Mouse (Mus musculus): ENCODE results near the gene Stard13.

Gene Stard13

GRCm38 (mm10) chr5:151233400-151234031 lies at the start of gene Stard13:
TSS of gene Stard13 (minus strand) at chr5:151233836.
- DNase-seq, result peak; percentile 66

- no peak for DNase-seq
Measured at GRCm38 (mm10) chr5:151279531-151279930, 45.9 kb upstream of the Stard13 start.

- no peak for DNase-seq
Measured at GRCm38 (mm10) chr5:151277927-151278326, 44.3 kb upstream of the Stard13 start.

GRCm38 (mm10) chr5:151275986-151276385 lies 42.4 kb upstream of the Stard13 start:
- DNase-seq, result no peak

GRCm38 (mm10) chr5:151274265-151274664 lies 40.6 kb upstream of the Stard13 start:
- no peak for DNase-seq

- DNase-seq, result no peak
Measured at GRCm38 (mm10) chr5:151270815-151271214, 37.2 kb upstream of the Stard13 start.

GRCm38 (mm10) chr5:151266896-151267634 lies 33.4 kb upstream of the Stard13 start:
- DNase-seq, result no peak

- no peak for DNase-seq
Measured at GRCm38 (mm10) chr5:151261558-151261957, 27.9 kb upstream of the Stard13 start.

GRCm38 (mm10) chr5:151252213-151252612 lies 18.6 kb upstream of the Stard13 start:
- peak; percentile 17 for DNase-seq

- DNase-seq, result no peak
Measured at GRCm38 (mm10) chr5:151251656-151252055, 18.0 kb upstream of the Stard13 start.

GRCm38 (mm10) chr5:151248671-151249620 lies 15.3 kb upstream of the Stard13 start:
- DNase-seq, result no peak

- no peak for DNase-seq
Measured at GRCm38 (mm10) chr5:151248084-151248483, 14.4 kb upstream of the Stard13 start.

- peak; percentile 26 for DNase-seq
Measured at GRCm38 (mm10) chr5:151247115-151247875, 13.7 kb upstream of the Stard13 start.

GRCm38 (mm10) chr5:151246287-151246686 lies 12.7 kb upstream of the Stard13 start:
- peak; percentile 36 for DNase-seq

GRCm38 (mm10) chr5:151245571-151245970 lies 11.9 kb upstream of the Stard13 start:
- DNase-seq, result no peak

- DNase-seq, result no peak
Measured at GRCm38 (mm10) chr5:151238730-151239129, 5.1 kb upstream of the Stard13 start.

- no peak for DNase-seq
Measured at GRCm38 (mm10) chr5:151236411-151236810, 2.8 kb upstream of the Stard13 start.

GRCm38 (mm10) chr5:151232576-151233299 lies 898 bp downstream of the Stard13 start:
- no peak for DNase-seq

- DNase-seq, result no peak
Measured at GRCm38 (mm10) chr5:151231861-151232260, 1.8 kb downstream of the Stard13 start.

GRCm38 (mm10) chr5:151231411-151231810 lies 2.2 kb downstream of the Stard13 start:
- DNase-seq, result no peak

GRCm38 (mm10) chr5:151230427-151230826 lies 3.2 kb downstream of the Stard13 start:
- DNase-seq, result no peak
